Mouse (Mus musculus) spleen, adult 2 months (tissue): Measurements from ENCODE around the gene Glipr1.

Experiments used
- CTCF ChIP-seq: fragments of 200-500 bp; IDR thresholded peaks from 2 replicates; pipeline ENCODE4 v1.5.1; 2011; ENCODE audit warnings: mild to moderate bottlenecking, inconsistent platforms; ENCODE audit not compliant: insufficient read depth, insufficient read length, insufficient replicate concordance; ENCODE audit errors: extremely low read depth
- POLR2A ChIP-seq: fragments of 200-500 bp; IDR thresholded peaks from 2 replicates; pipeline ENCODE4 v1.6.1; 2011; ENCODE audit warnings: low read depth, low read length, inconsistent platforms

GRCm38 (mm10) chr10:112001756-112002520 is 493 bp downstream of the Glipr1 start:
- no peak for TF ChIP-seq CTCF
- TF ChIP-seq POLR2A = no peak
